Mouse (Mus musculus) G1E (cell line): ENCODE results near the gene Ndufc1.

Experiments used
- CTCF ChIP-seq: IDR thresholded peaks from 2 replicates; pipeline ENCODE4 v1.5.1; 2012; ENCODE audit warnings: low read depth, low read length, inconsistent platforms, mixed read lengths
- GATA1 ChIP-seq: IDR thresholded peaks from 2 replicates; pipeline ENCODE4 v1.6.1; 2012; ENCODE audit warnings: borderline replicate concordance, low read length, inconsistent platforms, mixed read lengths
- GATA2 ChIP-seq: IDR thresholded peaks from 2 replicates; pipeline ENCODE4 v1.6.1; 2012; ENCODE audit warnings: low read depth, low read length, inconsistent platforms, borderline replicate concordance
- POLR2AphosphoS5 ChIP-seq: IDR thresholded peaks from 2 replicates; pipeline ENCODE4 v1.6.1; 2012; ENCODE audit warnings: low read depth, low read length, inconsistent platforms; ENCODE audit not compliant: insufficient replicate concordance
- TAL1 ChIP-seq: conservative IDR thresholded peaks from 2 replicates; pipeline ENCODE4 v1.6.1; 2012; ENCODE audit warnings: low read depth, low read length, inconsistent platforms, mixed read lengths

- TF ChIP-seq CTCF (no peak), GATA1 (no peak), POLR2AphosphoS5 (no peak), TAL1 (no peak), GATA2 (no peak)
Measured at GRCm38 (mm10) chr3:51421921-51422320, 13.1 kb upstream of the Ndufc1 start.
